Mouse (Mus musculus) v-Abl transformed pro-B cells (cell line): ENCODE data around the gene Faim2.

Experiments
- in situ Hi-C, 2 experiments: fragments of 400-800 bp; cut with MboI; formaldehyde crosslinking; loops; one replicate each; pipeline ENCODE4 v1.15.1; 2025; ENCODE audit not compliant: unreplicated experiment in 2 of 2

The Faim2 gene

DNA sequence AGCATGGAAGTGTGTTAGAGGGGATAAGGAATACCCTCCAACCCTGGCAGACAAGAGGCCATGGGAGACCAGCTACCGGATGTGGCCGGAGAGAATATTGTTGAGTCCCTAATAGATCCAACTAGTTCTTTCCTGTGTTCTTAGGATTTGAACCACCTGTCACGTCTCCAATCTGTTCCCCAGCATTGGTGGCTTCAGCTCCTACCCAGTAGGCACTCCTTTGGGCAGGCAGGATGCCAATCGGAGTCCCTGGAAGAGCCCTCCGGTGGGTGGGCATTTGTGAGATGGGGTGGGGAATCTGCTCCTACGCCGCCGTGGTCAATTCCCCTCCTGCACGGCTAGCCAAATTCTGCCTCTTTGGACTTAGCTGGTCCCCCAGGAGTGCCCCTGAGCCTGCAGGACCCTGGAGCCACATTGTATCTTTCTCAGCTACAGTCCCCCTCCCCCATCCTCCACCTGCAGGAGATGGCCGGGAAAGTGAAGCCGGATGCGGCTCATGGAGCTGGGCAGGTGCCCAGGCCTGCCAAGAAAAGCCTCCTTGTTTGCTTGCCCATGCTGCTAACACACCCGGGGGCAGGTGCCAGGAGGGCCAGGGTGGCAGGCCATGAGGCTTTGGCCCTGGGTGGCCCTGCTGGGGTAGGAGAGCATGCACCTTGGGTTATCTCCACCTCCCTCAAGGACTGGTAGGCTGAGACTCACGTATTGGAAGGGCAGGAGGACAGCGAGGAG, 16.0 kb downstream of the Faim2 start:
- in situ Hi-C loops, result loop anchor here in 1 of 2 experiments (25.0 kb wide), 1 partner anchor 1525 kb away; no protein-coding TSS in a partner anchor

DNA sequence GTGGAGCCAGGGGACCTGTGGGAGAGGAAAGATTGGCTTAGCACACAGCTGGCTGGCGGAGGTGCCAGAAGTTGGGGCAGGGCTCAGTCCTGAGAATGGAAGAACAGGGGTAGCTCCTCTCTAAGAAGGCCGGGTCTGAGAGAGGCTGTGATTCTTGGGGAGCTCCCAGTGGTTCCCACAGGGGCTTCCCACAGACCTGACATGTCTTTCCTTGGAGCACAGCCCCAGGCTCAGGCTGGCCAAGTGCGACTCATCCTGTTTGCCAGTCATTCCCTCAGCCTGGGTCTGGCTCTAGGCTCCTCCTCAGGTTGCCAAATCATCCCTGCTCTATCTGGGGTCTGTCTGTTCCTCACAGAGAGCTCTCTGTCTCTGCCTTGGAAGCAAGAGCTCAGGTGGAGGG, 17.3 kb downstream of the Faim2 start:
- in situ Hi-C loops, result loop anchor here in 1 of 2 experiments (25.0 kb wide), 1 partner anchor 1523 kb away; no protein-coding TSS in a partner anchor

DNA sequence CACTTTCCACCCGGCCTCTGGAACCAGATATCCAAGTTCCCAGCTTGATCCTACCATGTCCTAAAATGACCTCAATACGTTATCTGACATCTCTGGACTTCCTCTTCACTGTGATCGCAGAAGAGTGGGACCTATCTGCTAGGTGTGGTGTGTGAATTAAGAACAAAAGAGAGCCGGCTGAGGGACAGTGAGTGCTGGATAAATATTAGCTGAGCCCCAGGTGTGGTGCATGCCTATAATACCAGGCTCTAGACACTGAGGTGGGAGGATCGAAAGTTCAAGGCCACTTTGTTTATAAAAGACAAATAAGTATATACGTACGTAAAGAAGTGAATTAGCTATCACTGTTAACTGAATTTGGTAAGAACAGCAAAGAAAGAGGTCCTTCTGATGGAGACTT, 18.1 kb downstream of the Faim2 start:
- in situ Hi-C loops, result loop anchor here in 1 of 2 experiments (25.0 kb wide), 1 partner anchor 1523 kb away; no protein-coding TSS in a partner anchor

DNA sequence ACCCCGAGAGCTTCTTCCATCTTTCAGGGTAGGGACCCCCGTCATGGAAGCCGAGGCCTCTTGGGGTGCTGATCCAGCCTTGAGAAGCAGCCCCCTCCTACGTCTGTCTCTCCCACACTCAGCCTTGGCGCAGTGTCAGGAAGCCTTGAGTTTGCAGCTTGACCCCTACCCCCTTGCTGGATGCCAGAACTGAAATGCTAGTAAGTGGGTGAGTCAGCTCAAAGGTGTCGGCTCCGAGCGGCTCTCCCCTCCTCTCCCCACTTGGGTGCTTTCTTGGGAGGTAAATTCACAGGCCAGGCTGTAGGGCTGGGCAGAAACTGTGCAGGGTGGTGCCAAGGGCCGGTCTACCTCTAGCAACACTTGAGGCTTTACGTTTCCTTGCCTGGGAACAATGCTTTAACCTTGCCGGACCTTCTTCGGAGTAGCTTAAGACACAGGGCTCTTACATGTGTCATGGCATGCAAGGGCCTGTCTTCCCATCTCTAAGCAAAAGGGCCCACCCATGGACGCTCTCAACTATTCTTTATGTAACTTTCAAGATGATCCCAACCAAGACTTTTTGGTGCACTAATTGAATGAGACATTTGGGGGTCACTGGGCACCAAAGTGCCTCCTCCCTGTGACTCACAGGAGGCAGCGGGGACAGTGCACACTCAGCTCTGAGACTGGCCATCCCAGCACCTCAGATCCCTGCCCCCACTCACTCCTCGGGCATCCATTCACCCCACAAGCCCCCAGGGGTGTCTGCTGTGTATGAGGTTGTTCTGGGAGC, 22.5 kb downstream of the Faim2 start:
- in situ Hi-C loops, result loop anchor here in 1 of 2 experiments (25.0 kb wide), 1 partner anchor 1518 kb away; no protein-coding TSS in a partner anchor

DNA sequence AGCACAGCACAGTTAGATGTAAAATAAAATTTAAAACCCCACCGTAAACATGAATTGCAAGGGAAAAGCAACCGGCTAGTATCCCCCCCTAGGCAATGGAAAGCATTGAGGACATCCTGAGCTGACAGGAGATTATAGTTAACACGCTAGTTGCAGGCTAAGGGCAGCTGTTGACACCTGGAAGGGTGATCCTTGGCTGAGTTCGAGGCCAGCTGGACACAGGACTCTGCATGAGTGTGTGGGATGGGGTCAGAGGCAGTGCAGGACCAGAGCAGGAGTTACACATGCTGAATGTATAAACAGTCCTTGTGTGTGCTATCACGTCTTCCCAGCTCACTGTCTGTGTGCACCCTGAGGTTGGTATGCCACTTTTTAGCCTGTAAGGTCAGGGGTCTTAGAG, 24.7 kb downstream of the Faim2 start:
- in situ Hi-C loops, result loop anchor here in 1 of 2 experiments (25.0 kb wide), 1 partner anchor 1516 kb away; no protein-coding TSS in a partner anchor

DNA sequence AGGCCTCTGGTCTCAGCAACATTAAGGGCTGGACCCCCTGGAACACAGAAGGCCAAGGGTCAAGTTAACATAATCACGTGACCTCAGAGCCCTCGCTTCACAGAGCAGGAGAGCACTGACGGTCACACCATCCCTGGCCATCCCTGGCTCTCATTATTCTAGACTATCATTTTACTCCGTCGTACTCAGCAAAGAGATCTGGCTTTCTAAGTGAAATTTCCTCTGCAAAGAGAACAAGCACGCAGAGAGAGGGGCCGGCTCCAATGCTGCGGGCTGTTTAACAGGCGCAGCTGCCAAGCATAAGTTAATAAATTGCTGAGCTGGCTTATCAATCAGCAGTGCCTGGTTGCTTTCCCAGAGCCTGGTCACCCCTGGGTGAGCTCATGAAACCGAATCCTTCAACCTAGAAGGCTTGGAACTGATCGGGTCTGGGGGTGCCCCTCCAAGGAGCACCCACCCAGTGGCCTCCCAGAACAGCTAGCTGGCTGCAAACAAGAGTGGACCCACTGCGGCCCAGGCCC, 25.6 kb downstream of the Faim2 start:
- in situ Hi-C loops, result loop anchor here in 1 of 2 experiments (25.0 kb wide), 1 partner anchor 1515 kb away; no protein-coding TSS in a partner anchor

DNA sequence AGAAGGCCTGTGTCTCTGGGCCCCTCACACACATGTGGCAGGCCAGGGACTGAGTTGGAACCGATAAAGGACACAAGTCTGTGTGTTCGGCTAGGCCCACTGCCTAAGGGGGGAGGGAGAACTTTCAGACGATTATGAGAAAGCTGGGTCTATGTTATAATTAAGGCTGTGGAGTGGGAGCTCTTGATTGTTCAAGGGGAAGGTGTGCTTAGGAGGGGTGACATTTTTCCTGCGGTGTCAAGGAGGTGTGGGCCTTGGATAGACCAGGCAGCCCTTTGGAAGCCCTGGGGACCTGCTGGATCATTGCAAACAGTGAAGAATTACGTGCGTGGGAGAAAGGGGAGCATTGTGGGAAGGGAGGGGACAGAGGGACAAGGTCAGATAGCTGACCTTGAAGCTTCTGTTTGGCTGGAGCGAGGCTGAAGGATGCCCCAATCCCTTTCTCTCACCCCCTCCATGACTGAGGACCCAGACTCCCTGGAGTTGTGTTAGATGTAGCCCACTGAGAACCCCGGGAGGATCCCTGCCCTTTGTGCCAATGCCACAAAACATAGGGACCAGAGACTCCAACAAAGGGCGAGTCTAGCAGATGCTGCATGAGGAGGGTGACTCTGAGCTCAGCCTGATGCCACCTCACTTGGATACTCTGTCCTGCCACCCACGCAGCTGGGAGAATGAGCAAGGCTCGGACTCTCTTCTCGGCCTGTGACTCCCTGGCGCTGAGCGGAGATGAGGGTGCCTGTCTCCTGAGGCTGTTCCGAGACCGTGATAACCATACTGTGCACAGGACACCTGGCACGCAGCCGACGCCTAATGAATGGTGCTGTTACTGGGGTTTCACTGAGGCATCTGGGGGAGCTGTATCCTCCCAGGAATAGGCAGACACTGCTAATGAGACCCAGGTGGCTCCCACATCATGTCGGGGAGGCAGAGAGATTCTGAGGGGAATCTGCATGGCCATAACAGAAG, 26.4 kb downstream of the Faim2 start:
- in situ Hi-C loops, result loop anchor here in 1 of 2 experiments (25.0 kb wide), 1 partner anchor 1514 kb away; no protein-coding TSS in a partner anchor

DNA sequence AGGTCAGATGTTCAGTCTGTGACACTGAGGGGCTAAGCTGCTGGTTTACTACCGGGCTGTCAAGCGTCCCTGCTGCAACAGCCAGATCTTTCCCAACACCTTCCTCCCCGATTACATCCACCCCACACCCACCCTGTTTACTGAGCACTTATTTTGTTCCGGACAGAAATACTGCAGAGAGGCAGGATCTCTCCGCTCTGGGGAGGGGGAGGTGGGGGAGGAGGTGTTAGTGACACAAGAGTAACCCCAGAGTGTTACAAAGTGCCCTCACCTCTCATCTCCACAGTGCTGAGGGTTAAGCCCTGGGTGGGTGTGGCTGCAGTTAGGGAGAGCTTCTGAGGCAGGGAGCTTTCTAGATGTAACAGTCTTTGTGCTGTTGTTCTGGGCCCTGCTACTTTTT, 27.6 kb downstream of the Faim2 start:
- in situ Hi-C loops, result loop anchor here in 1 of 2 experiments (25.0 kb wide), 1 partner anchor 1513 kb away; no protein-coding TSS in a partner anchor

DNA sequence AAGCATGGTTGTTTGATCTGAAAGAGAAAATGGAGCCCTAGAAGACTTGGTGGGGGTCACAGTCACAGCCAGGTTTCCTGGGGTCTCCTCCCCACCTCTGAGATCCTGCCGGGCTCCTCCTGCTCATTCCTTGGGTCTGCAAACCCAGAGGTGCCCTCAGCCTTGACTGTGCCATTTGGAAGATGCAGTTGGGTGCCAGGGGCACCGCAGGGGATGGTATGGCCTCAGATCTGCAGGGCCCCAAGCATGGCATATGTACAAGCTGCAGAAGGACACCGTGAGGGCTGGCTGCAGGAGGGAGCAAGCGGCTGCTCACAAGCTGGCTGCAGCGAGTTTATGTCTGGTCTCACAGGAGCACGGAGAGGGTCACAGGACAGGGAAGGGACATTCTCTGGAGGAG, 28.2 kb downstream of the Faim2 start:
- in situ Hi-C loops, result loop anchor here (5.0 to 25.0 kb wide), 3 partner anchors 188 to 1512 kb away; no protein-coding TSS in a partner anchor

DNA sequence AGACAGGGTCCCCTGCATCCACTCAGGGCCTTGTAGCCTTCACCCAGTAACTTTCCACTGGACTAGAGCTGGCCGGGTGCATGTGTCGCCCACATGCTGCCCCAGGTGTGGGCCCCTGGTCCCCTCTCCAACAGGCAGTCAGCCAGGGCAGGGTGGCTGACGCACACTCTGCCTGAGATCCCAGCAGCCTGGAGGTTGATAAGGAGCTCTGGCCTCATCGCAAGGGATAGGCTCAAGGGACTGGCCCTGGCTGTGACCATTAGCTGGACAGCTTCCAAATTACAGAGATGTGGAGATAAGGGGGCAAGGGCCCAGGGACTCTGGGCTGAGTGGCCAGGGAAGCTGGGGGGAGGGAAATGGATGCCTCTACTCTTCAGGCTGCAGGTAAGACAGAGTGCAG, 29.2 kb downstream of the Faim2 start:
- in situ Hi-C loops, result loop anchor here in 1 of 2 experiments (5.0 to 10.0 kb wide), 2 partner anchors 189 to 406 kb away; no protein-coding TSS in a partner anchor

DNA sequence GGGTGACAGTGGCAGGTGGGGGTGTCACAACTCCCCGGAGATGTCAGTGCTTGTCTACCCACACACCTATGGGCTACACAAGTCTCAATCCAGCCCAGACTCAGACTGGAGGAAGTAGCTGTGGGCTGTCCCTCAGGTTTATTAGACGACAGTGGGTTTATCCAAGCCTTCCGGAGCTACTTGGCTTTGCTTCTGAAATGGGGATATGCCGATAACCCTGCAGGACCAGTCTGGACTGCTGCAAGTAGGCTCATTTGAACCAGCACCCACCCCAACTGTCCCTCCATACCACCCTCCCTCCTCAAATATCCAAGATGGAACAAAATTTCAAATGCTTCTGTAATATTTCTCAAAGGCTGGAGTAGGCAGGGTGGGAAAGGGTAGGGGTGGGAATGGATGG, 29.6 kb downstream of the Faim2 start:
- in situ Hi-C loops, result loop anchor here in 1 of 2 experiments (5.0 to 10.0 kb wide), 2 partner anchors 189 to 406 kb away; no protein-coding TSS in a partner anchor

DNA sequence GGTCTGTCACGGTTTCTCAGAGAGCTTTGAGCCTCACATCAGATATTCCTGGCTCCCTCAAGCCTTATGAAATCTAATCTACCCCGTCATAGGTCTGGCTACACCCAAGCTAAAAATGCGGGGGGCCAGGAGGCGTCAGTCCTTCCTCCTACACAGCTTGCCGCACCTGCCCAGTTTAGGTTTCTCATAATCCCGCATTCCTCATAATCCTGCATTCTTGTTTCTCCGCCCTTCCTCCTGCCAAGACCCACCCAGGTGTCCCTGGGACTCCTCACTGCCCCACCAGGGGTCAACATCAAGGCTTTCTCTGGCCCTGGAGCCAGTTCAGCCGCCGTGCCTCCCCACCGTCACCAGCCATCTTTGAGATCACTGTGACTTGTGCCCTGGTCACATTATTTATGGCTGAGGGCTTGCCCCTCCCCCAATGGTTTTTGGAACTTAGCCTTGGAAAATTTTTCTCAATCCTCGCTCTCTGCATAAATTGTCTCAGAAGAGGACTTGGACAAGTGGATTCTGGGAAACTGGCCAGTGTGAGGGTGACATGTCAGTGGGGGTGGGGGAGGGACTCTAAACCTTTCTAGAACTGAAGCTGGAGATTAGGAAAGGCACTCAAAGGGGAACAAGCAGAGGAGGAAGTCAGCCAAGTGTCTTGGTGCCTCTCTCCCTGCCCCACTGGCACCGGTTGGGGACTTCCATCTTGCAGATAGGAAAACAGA, 30.3 kb downstream of the Faim2 start:
- in situ Hi-C loops, result loop anchor here in 1 of 2 experiments (5.0 to 10.0 kb wide), 2 partner anchors 190 to 407 kb away; no protein-coding TSS in a partner anchor

DNA sequence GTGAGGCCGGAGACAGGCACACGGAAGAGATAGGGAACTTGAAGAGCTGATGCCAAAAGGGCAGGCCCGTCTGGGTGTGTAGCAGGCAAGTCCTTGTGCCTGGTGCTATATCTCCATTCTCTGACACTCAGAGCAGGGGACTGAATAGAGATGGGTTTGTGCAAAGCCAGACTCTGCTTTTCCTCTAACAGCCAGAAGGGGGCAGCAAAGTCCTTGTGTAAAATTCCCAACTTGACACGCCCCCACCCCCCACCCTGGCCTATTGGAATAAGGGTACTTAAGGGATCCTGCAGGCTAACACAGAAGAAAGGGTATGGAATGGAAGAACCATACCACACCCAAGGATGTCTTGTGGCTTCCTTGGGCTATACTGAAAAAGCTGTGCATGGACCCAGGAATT, 30.9 kb downstream of the Faim2 start:
- in situ Hi-C loops, result loop anchor here in 1 of 2 experiments (5.0 to 10.0 kb wide), 2 partner anchors 190 to 408 kb away; no protein-coding TSS in a partner anchor

DNA sequence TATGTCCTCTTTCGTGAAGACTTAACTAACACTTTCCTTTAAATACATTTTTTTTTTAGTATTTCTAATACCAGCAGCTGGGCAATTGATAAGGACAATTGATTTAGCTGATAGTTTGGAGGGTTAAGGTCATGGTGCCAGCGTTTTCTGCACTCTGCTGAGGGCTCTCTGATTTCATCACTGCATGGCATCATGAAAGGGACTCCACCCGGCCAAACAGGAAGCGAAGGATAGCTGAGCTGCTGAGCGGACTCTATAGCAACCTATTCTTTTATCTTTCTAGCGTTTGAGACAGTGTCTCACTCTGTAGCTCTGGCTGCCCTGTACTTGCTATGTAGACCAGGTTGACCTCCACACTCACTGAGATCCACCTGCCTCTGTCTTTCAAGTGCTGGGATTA, 43.2 kb downstream of the Faim2 start:
- in situ Hi-C loops, result no loop called here

DNA sequence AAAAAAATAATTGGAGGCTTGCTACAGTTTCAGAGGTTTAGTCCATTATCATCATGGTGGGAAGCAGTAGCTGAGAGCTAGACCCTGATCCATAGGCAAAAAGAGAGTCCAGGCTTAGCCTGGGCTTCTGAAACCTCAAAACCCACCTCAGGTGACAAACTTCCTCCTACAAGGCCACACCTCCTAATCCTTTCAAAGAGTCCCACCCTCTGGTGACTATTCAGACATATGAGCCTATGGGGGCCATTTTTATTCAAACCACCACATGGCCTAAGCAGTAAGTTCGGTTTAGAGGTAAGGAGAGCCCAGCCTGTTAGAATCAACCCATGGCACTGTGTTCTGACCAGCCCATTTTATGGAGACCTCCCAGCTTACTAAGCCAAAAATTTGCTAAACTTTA, 52.2 kb downstream of the Faim2 start:
- in situ Hi-C loops, result no loop called here

DNA sequence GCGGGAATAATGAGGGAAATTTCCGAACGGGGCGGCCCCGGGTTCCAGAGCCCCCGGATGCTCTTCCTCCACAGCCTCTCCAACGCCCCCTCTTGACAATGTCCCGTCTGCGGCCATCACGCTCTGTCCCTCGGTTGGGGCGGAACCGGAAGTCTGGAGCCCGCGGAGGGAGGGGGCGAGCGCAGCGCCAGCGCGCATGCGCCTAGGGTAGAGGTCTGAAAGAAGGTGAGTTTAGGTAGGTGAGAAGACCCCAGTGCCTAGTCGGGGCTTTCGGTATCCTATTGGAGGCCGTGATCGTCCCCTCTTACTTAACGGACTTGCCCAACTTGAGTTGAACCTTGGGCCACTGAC, 53.4 kb downstream of the Faim2 start, which contains the start of gene Bcdin3d:
TSS of gene Bcdin3d (minus strand) at position 155 of the 351 bp plus-strand sequence.
- in situ Hi-C loops, result loop anchor here (5.0 kb wide), 1 partner anchor 157 kb away; no protein-coding TSS in a partner anchor

DNA sequence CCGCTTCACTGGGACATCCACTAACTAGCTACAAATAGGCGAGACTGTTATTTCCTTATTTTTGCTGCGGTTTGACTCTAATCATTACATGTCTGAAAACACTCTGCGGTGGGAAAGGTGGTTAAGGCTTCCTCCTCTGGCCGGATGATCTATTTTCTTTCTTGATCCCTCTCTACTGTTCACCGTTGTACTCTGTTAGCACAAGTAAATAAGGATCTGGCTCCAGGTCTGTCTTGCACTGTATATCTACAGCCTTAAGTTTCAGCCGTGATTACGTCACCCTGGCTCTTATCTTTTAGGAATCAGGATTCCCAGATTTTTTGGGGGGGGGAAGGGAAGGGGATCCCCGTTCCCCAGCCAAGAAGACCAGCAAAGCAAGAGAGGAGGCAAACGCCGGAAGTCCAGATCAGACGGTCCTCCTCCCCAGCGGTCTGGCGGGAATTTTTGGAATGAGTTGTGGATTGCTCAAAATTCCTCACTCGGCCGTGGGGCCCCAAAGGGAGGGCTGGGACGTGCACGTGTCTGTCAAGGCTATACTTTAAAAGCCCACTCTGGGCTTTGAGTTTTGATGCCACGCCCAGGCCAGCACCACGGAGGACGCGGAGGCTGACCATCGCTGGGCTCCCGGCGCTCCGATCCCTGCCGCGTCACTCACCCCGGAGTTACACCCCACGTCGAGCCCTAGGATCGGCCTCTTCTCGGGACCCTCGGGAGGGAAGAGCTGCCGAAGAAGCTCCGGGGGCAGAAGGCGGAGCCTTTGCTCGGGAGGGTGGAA, 54.0 kb downstream of the Faim2 start:
- in situ Hi-C loops, result loop anchor here (5.0 kb wide), 1 partner anchor 157 kb away; no protein-coding TSS in a partner anchor

DNA sequence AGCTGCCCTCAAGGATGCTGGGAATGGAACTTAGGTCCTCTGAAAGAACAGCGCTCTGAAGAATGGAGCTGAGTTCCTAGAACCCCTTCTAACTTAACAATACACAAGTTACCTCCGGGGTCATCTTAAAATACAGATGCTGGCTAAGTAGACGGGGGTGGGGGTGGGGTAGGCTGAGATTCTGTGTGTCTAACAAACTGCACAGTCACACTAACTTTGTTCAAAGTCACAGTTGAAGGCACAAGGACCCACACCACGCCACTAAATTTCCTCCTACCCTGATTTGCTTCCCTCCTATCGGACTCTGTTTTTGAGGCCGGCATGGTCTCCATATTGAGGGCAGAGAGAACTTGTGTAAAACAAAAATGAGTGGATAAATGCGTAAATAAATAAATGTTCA, 55.0 kb downstream of the Faim2 start:
- in situ Hi-C loops, result loop anchor here (5.0 kb wide), 1 partner anchor 156 kb away; no protein-coding TSS in a partner anchor
